Mouse (Mus musculus) embryonic facial prominence, embryonic 10.5 days (tissue): ENCODE results near the gene Olfr452. TPM values are rescaled to one million over a fixed set of nuclear protein-coding genes. Genes with fewer than 3 reads are reported as not detected.

Experiments
- DNase-seq: peaks from one replicate; pipeline ENCODE4 v3.0.0-alpha.2; 2017; ENCODE audit warnings: low spot score
- H3K27ac ChIP-seq: fragments of 300-500 bp; sonication (generic); replicated peaks from 2 replicates; pipeline ENCODE4 v1.5.1; 2016; ENCODE audit warnings: mild to moderate bottlenecking
- H3K27me3 ChIP-seq: fragments of 300-500 bp; sonication (generic); replicated peaks from 2 replicates; pipeline ENCODE4 v1.6.1; 2016; ENCODE audit warnings: low read depth, mild to moderate bottlenecking; ENCODE audit not compliant: poor library complexity, severe bottlenecking
- H3K36me3 ChIP-seq: fragments of 300-500 bp; sonication (generic); replicated peaks from 2 replicates; pipeline ENCODE4 v1.6.1; 2016; ENCODE audit warnings: mild to moderate bottlenecking, moderate library complexity
- H3K4me1 ChIP-seq: fragments of 300-500 bp; sonication (generic); 2 replicates; pipeline ENCODE4 v1.6.1; 2016
- H3K4me3 ChIP-seq: fragments of 300-500 bp; sonication (generic); 2 replicates; pipeline ENCODE4 v1.5.1; 2016; ENCODE audit warnings: mild to moderate bottlenecking, moderate library complexity
- H3K9me3 ChIP-seq: fragments of 300-500 bp; sonication (generic); 2 replicates; pipeline ENCODE4 v1.6.1; 2016; ENCODE audit warnings: mild to moderate bottlenecking
- WGBS: fragments of 180-500 bp; shearing (Covaris S2); methylation state at CpG from one replicate; pipeline ENCODE4 v1.1.7; 2016; 5-methylcytosine and 5-hydroxymethylcytosine counted together
- polyA plus RNA-seq: library from polyadenylated mRNA; unstranded; fragments of >200 nt; fragmentation: Nextera tagmentation; extraction: Ambion mirVana; gene quantifications from 2 replicates; pipeline ENCODE4 v1.2.1, GENCODE M21; 2016

Gene Olfr452
- not detected in 2 replicates for polyA plus RNA-seq

DNA sequence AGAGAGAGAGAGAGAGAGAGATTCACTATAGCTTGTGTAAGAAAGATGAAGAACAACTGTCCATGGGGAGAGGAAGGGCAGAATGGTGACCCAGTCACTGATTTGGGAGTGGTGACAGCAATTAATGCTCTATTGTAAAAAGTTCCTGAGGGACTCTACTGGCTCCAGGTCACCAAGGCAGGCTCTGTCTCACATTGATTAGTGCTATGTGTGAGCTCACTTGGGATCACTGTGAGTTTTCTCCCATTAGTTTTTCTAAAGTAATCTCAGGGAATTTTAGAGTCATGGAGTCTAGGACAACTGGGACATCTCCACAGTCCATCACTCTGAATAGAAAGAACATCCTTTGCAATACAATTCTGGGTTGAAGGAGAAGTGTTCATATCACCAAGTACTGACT lies at the start of gene Olfr452:
Gene Olfr452 (plus strand): TSS at position 301 of the 400 bp plus-strand sequence.
- no peak within 1 kb of the TSS for H3K27ac ChIP-seq
- H3K4me1 ChIP-seq, result no peaks in the 10 kb centered on the region
- no peaks in the 10 kb centered on the region for H3K36me3 ChIP-seq
- H3K4me3 ChIP-seq, result no peak within 1 kb of the TSS
- H3K27me3 ChIP-seq, result no peaks in the 10 kb centered on the region
- no peak for DNase-seq
- H3K9me3 ChIP-seq, result no peaks in the 10 kb centered on the region

- WGBS, result 94% methylated on average over 1 of the region's 1 CpGs
- Histone ChIP-seq H3K27ac (no peak within 1 kb of the TSS), H3K4me1 (no peaks in the 10 kb centered on the region), H3K27me3 (no peaks in the 10 kb centered on the region), H3K4me3 (no peak within 1 kb of the TSS), H3K36me3 (no peaks in the 10 kb centered on the region), H3K9me3 (no peaks in the 10 kb centered on the region)
- no peak for DNase-seq
These were observed 45.8 kb upstream of the Olfr452 start, which contains the start of gene Olfr453 for GRCm38 (mm10) chr6:42739071-42739470. TSS of gene Olfr453 (plus strand) at chr6:42739371.

DNA sequence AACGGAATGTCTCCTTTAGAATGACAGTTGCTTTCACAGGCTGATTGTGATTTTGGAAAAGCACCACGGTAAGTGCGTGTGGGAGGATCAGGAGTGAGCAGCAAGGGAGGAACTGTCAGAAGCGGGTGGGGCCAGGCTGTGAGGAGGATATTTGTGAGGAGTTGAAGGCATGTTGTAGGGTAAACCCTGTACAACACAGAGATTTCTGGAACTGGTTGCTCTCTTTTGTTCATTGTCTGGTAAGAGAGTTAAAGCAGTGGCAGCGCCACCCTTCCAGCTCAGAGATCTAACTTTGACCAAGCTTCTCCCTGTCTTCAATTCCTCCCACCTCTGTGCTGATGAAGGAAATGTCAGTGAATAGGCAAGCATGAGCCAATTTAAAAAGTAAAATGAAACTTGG lies 42.6 kb upstream of the Olfr452 start:
- no peak overlapping the region for H3K4me3 ChIP-seq
- no peaks in the 10 kb centered on the region for H3K9me3 ChIP-seq
- no peaks in the 10 kb centered on the region for H3K36me3 ChIP-seq
- no peaks in the 10 kb centered on the region for H3K27me3 ChIP-seq
- WGBS, result 82% methylated on average over 5 of the region's 5 CpGs
- no peak for DNase-seq
- H3K27ac ChIP-seq, result no peak overlapping the region
- no peaks in the 10 kb centered on the region for H3K4me1 ChIP-seq

- Histone ChIP-seq H3K36me3 (no peaks in the 10 kb centered on the region), H3K4me1 (no peaks in the 10 kb centered on the region), H3K27ac (no peak overlapping the region), H3K27me3 (no peaks in the 10 kb centered on the region), H3K9me3 (no peaks in the 10 kb centered on the region), H3K4me3 (no peak overlapping the region)
- DNase-seq, result no peak
These were observed 37.0 kb upstream of the Olfr452 start for GRCm38 (mm10) chr6:42747846-42748245.

DNA sequence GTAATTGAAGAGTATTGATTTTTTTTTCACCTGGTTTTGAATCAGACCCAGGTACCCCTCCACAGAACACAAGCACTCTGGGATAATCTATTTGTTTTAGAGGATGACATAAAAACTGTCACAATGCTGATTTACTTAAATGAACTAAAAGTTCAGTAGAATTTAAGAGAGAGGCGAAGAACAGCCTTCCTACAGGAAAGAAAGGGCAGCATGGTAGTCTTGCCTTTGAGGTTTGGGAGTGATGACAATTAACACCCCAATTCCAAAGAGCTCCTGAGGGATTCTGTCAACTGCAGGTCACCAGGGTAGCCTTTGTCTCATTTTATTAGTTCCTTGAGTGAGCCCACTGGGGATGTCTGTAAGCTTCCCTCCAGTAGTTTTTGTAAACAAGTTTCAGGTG lies 28.8 kb upstream of the Olfr452 start, which contains the start of gene Olfr38:
Gene Olfr38 (plus strand): TSS at position 301 of the 400 bp plus-strand sequence.
- WGBS, result 77% methylated on average over 1 of the region's 1 CpGs
- Histone ChIP-seq H3K36me3 (no peaks in the 10 kb centered on the region), H3K9me3 (no peaks in the 10 kb centered on the region), H3K4me3 (no peak within 1 kb of the TSS), H3K27me3 (no peaks in the 10 kb centered on the region), H3K4me1 (no peaks in the 10 kb centered on the region), H3K27ac (no peak within 1 kb of the TSS)
- DNase-seq, result no peak

DNA sequence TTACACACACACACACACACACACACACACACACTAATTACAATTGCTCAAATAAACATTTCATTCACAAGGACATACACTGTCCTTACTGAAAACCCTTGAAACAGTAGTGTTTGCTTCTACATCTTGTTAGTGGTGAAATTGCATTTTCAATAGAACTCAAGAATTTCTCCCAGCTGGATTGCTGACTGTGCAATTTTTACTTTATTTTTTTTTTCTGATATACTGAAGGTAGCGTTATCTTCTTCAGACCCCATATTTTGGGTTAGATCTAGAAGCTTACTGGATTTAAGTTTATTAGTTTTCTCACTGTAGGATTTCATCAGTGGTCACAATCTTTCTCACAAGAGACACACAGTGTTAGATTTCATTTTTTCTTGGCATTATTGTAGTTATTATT lies 7.8 kb upstream of the Olfr452 start:
- Histone ChIP-seq H3K36me3 (no peaks in the 10 kb centered on the region), H3K27ac (no peak overlapping the region), H3K9me3 (no peaks in the 10 kb centered on the region), H3K27me3 (no peaks in the 10 kb centered on the region), H3K4me1 (no peaks in the 10 kb centered on the region), H3K4me3 (no peak overlapping the region)
- no peak for DNase-seq
- 93% methylated on average over 1 of the region's 1 CpGs for WGBS

- no peaks in the 10 kb centered on the region for H3K27me3 ChIP-seq
- H3K36me3 ChIP-seq, result no peaks in the 10 kb centered on the region
- DNase-seq, result no peak
- H3K4me3 ChIP-seq, result no peak overlapping the region
- H3K4me1 ChIP-seq, result no peaks in the 10 kb centered on the region
- WGBS, result 45% methylated on average over 4 of the region's 4 CpGs
- H3K27ac ChIP-seq, result no peak overlapping the region
- no peaks in the 10 kb centered on the region for H3K9me3 ChIP-seq
These were observed 5.5 kb downstream of the Olfr452 start for GRCm38 (mm10) chr6:42790247-42790948.

DNA sequence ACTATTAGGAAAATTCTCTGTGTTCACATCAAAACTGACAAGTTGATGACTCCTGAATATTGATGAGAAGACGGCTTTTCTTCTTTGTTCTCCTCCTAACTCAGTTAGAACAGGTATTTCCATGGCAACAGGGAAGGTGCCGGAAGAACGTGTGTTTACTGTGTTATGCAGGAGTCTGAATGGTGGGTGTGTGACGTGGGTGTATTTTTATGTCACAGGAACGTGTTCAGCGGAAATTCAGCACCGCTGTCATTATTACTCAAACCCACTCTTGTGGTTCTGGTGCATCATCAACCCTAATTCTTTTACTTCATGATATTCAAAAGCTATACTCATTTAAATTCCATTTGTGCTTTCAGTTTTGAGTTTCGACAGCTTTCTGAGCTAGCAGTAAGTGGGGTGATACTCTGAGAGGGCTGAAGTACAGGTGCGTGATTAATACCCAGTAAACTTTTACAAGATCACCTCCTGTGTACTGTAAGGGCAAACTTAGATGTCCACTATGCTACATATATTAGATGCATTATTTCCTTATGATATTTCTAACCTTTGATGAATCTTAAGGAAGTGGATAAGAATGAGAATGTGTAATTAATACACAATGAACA lies 6.2 kb downstream of the Olfr452 start:
- no peaks in the 10 kb centered on the region for H3K27me3 ChIP-seq
- DNase-seq, result no peak
- H3K27ac ChIP-seq, result no peak overlapping the region
- H3K4me1 ChIP-seq, result no peaks in the 10 kb centered on the region
- no peaks in the 10 kb centered on the region for H3K36me3 ChIP-seq
- no peak overlapping the region for H3K4me3 ChIP-seq
- WGBS, result 84% methylated on average over 9 of the region's 9 CpGs
- no peaks in the 10 kb centered on the region for H3K9me3 ChIP-seq

DNA sequence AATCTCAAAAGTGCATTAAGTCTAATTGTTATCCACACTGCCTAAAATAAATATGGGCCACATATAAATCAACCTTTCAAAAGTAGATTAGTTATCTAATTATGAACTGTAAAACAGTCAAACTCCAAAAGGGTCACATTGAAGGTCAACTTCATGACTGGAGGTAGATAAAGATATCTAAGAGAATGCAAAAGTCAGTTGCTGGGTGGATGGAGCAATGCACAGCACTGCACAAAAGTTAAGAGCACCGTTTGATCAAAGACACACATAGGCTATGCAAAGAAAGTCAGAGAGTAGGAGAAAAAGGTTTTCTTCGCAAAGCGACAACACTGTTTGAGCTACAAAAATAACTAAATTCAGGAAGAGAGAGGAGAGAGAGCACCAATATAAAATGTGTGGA lies 10.1 kb downstream of the Olfr452 start:
- Histone ChIP-seq H3K9me3 (no peaks in the 10 kb centered on the region), H3K27ac (no peak overlapping the region), H3K4me3 (no peak overlapping the region), H3K4me1 (no peaks in the 10 kb centered on the region), H3K36me3 (no peaks in the 10 kb centered on the region), H3K27me3 (no peaks in the 10 kb centered on the region)
- DNase-seq, result no peak
- 94% methylated on average over 3 of the region's 3 CpGs for WGBS

DNA sequence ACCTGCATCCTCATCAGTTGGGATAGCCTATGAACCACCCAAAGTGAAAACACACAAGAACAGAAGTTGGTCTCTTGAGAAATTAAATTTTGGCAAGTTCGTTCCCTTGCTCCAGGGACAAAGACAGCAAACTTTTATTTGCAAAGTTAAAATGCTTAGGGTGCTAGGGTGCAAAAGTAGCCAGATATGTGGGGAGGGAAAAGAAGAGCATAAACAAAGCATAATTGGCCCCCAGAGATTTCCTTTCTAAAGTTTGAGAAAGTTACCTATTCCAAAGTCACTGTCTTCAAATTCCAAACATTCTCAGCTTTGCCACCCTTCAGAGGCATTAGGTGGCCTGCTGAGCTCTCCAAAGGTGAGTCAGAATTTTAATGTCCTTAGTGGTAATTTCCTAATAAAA lies 26.7 kb downstream of the Olfr452 start, which contains the start of gene Olfr450:
Gene Olfr450 (plus strand): TSS at position 301 of the 400 bp plus-strand sequence.
- Histone ChIP-seq H3K4me1 (no peaks in the 10 kb centered on the region), H3K9me3 (no peaks in the 10 kb centered on the region), H3K27me3 (no peaks in the 10 kb centered on the region), H3K4me3 (no peak within 1 kb of the TSS), H3K36me3 (no peaks in the 10 kb centered on the region), H3K27ac (no peak within 1 kb of the TSS)
- 83% methylated on average over 1 of the region's 1 CpGs for WGBS
- DNase-seq, result no peak

DNA sequence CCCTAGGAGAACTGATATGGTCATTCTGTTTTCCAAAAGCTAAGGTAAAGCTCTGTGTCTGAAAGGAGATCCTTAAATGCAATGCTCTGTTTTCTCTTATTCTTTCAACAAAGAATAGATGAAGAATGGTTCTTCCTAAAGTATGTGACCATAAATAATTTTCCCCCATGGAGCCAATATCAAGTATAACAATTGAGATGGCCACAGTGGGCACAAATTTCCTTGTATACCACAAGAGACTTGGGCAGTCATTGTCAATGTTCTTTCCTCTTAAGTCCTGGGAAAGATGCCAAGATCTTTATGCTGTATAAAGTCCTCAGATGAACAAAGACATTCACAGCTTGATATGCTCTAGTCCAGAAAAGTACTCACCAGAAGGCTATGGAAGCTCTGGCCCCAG lies 49.2 kb downstream of the Olfr452 start, which contains the start of gene Olfr449:
Gene Olfr449 (plus strand): TSS at position 301 of the 400 bp plus-strand sequence.
- Histone ChIP-seq H3K4me3 (no peak within 1 kb of the TSS), H3K4me1 (no peaks in the 10 kb centered on the region), H3K27me3 (no peaks in the 10 kb centered on the region), H3K36me3 (no peaks in the 10 kb centered on the region), H3K9me3 (no peaks in the 10 kb centered on the region), H3K27ac (no peak within 1 kb of the TSS)
- DNase-seq, result no peak
